Mouse (Mus musculus) thymus, adult 2 months (tissue): Measurements from ENCODE around the gene Cldn20.

ENCODE experiments used
- CTCF ChIP-seq: fragments of 200-500 bp; IDR thresholded peaks from 2 replicates; pipeline ENCODE4 v1.5.1; 2012; ENCODE audit warnings: mild to moderate bottlenecking, control low read depth, low read length, moderate library complexity, borderline replicate concordance; ENCODE audit not compliant: control insufficient read depth, poor library complexity, insufficient read depth; ENCODE audit errors: extremely low read depth
- POLR2A ChIP-seq: fragments of 200-500 bp; IDR thresholded peaks from 2 replicates; pipeline ENCODE4 v1.6.1; 2012; ENCODE audit warnings: mild to moderate bottlenecking, low read length, control low read depth, moderate library complexity; ENCODE audit not compliant: control insufficient read depth, poor library complexity, insufficient read depth; ENCODE audit errors: extremely low read depth

- TF ChIP-seq CTCF: no peak
- TF ChIP-seq POLR2A: no peak
Measured at GRCm38 (mm10) chr17:3532254-3532653, at the start of gene Cldn20.
